Mouse (Mus musculus): ENCODE measurements at regions not wholly inside any gene's neighbourhood (a gene's known extent, or its start where the extent isn't known, plus 50 kb on each side); places are given as distances from the start of the nearest gene placed in this dataset.

DNA sequence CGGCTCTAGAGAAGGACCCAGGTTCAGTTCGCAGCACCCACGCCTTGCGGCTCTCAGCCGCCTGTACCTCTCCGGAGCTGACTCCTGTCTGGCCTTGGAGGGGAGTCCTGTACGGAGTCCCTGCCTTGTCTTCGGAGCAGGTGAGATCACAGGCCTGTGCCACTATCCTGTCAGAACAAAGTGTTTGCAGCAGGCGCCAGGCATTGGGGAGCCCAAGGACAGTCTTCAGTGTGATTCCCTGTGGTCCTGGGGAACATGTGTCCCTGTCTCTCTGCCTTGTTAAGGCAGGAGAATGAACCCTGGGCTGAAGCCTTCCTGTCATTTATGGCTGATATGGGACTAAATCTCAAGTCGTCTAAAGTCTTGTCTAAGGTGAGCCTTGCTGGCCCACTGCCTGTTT is 176.5 kb downstream of the Vrk1 start:
- no peak for DNase-seq (ENCODE audit: low read depth, low spot score)

DNA sequence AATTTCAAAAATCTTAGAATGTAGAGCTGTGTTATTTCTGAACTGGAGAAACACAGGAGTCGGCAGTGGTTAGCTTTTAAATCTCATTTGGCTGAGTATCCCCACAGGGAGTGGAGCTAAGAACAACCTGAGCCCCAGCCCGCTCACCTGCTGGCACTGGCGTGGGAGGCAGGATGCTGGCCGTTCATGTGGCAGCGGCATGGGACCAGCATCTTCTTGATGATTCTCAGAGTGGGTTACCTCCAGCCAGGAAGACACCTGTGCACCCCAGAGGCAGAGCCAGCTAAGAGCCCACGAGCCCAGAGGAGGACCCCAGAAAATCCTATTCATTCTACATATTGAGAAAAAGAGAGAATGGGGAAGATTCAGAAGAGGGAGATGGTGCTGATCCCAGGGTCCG is 181.7 kb downstream of the Vrk1 start:
- no peak for DNase-seq (ENCODE audit: low read depth, low spot score)

DNA sequence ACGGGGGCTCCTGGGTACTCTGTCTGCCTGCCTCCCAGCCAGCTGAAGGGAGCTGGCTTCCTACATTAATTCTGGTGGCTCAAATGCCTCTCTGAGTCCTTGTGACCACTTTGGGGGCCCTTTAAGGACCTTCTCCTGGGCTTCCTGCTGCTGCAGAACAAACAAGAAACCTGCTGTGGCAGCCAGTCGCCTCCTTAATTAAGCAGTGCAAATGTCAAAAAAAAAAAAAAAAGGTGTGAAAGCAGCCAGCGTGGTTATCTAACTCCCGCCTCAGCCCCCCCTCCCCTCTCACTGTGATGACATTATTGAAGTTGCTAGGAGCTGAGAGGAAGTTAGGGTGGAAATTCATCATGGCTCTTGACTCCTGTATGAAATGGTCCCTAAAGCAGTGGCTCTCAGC is 189.3 kb downstream of the Vrk1 start:
- no peak for DNase-seq (ENCODE audit: low read depth, low spot score)

DNA sequence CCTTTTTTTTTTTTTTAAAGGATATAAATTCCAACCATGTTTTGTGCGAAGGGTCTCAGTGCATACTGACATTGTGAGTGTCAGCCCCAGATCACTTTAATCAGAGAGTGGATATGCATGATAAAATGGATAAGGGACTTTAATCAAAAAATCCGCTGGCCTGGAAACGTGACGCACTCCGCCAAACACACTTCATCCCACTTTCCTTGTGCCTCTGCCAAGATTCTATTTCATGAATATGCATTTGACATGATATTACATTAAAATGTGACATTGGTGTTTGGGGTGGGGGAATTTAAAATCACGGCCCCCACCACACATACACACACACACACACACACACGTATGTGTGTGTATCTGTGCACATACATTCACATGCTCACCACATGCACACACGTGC is 193.5 kb downstream of the Vrk1 start:
- DNase-seq (ENCODE audit: low read depth, low spot score) = no peak

DNA sequence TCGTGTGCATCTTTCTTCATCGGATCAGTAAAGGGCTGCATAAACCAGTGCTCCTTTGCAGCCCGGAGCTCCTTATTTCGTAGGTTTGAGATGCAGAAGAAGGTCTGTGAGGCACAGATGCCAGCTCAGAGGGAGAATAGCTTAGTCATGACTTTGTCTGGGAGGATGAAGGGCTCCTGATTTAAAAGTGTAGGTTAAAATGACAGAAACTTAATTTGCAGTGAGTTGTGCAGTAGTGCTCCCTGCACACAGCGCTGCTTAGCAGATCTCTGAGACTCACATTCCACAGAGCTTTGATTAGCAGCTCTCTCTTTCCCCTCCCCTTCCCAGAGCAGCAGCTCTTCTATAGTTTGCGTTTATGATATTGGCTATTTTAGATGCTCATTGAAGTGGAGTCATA is 200.9 kb downstream of the Vrk1 start:
- no peak for DNase-seq (ENCODE audit: low read depth, low spot score)

DNA sequence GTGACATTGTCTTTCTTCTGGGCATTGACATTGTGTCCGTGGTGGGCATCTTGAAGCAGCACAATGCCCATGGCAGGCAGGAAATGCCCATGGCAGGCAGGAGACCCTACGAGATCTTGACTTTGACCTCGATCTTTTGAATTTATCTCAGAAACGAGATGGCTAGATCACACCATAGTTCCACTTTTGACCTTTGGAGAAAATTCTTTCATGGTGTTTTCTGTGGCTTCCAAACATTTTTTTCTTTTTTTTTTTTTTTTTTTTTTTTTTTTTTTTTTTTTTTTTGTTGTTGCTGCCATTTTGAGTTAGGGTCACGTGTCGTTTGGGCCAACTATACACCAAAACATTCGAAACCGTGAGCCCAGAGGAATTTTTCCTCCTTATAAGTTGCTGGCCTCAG is 201.5 kb downstream of the Vrk1 start:
- DNase-seq (ENCODE audit: low read depth, low spot score) = no peak

DNA sequence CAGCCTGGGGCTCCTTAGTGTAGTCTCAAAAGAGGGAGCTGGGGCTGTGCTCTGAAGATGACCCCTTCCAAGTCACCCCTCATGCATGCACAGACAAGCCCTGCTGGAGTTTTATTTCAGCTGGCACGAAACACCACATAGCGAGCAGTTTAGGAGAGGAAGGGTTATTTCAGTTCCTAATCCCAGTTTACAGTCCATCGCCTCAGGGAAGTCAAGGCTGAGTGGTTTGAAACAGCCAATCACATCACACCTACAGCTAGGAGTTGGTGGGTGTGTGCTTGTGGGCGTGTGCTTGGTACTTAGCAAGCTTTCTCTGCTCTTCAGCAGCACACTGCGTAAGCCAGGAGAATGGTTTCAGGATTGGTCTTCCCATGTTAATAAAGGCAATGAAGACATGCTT is 202.4 kb downstream of the Vrk1 start:
- DNase-seq (ENCODE audit: low read depth, low spot score) = no peak

DNA sequence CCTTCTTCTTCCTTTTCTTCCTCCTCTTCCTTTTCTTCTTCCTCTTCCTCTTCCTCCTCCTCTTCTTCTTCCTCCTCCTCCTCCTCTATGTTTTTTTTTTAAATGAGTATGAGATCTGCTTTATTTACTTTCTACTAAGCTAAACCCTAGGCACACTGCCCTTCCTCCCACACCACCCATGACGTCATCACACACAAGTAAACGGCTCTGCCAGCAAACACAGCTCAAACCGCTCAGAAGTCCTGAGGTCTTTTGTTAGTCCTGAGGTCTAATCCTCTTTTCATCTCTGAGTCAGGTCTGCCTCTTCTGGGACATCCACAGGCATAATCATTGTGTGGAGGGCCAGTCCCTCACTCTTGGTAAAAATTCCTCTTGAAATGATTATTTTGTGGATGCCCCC is 210.0 kb downstream of the Vrk1 start:
- no peak for DNase-seq (ENCODE audit: low read depth, low spot score)

DNA sequence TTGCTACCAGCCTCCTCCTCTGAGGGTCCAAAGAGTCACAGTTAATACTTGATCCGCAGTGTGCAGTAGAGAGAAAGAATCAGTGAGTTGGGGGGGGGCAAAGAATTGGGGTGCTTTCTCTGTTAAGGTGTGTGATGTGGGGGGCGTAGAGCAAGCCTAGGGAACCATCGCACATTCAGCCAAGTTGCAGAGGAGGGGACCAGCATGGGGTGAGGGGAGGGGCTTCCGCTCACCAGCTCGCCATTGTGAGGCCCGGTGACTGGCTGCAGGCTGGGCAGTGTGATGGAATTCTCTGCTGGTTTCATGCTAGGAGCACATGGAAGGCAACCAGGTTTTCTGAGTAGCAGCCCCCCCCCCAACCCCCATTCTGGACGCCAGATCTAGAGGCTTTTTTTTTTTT is 216.2 kb downstream of the Vrk1 start:
- no peak for DNase-seq (ENCODE audit: low read depth, low spot score)

DNA sequence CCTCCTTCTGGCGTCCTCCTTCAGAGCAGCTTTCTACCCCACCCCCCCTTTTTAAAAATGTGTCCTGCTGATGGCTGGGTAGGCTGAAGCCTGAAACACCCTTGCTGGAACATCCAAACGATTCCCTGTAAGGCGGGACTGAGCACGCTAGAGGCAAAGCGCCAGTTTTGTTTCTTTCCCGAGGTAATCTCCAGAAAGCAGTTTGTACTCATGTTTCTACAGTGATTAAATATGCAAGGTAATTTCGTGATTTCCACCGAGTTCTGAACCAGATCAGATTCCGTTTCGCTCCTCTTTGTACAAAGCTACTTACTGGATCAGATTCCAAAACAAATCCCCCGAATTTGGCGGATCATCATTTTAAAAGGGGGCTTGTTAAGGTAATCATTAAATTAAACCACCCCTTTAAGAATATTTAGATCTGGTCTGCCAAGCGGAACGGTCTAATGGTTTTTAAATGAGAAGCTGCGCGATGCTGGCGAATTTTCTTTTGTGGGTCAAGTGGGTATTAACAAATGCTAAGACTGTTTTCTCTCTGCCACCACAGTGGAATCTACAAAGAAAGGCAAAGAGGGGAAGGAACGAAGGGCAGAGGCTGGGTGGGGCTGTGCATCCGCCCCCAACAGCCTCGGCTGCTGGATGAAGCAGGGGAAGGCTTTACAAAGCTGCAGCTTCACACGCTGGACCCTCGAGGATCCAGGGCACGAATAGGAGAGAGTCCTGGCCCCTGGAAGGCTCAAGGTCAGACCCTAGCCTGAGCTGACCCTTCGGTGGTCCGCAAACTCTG is 216.9 kb downstream of the Vrk1 start:
- no peak for DNase-seq (ENCODE audit: low read depth, low spot score)

DNA sequence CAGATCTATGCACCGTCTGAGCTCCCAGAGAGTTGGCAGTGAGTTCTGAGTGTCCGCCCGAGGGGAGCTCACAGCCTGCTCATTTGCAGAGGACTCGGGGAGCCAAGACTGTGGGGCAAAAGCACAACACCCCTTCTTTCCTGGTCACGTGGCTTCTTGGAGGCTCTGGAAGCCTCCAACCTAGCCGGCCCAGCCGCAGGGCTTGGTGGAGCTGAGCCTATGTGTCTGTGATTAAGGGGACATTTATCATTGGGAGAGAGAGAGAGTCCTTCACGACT is 217.5 kb downstream of the Vrk1 start:
- DNase-seq (ENCODE audit: low read depth, low spot score) = no peak

DNA sequence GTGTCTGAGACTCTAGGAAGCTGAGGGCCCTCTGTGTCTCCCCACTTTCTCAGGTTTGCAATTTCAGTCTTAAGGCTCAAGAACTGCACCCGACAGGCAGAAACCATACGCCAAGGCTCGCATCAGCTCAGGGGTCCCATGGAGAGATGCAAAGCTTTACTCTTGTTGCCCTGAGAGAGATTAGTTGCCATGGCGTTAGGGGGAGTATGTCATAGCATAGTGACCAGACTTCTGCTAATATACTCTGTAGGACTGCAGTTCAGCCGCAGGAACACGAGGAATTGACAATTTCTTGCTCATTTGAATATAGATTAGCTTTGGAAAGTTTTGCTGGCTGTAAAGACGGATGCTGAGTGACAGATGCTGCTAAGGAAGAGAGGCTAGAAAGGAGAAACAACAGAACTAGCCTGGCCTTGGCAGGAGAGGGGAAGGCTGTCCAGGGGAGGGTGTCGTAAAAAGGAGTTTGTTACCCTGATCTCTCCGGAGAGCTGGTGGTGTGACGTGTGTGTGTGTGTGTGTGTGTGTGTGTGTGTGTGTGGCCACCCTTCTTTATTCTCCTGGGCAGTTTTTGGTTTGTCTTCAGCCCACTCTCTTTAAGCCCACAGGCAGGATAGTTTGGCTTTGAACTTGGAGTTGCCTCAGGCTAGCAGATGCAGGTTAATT is 235.3 kb downstream of the Vrk1 start:
- DNase-seq (ENCODE audit: low read depth, low spot score) = no peak

DNA sequence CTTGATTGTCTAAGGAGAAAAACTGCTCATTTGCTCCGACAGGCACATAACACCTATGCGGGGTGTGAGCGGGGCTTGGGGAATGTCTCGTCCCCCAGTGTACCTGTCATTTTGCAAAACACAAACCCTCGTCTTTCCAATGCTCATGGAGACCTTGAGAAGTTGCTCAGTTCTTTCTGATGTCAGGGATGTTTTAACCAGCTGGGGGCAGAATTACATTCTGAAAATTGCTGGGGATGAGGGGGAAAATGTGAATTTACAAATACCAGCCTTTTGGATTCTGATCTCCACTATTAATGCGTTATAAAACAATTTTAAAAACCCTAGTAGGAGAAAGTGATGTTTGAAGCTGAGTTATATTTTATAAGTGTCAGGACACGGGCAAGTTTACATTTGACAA is 263.6 kb downstream of the Vrk1 start:
- no peak for DNase-seq (ENCODE audit: low read depth, low spot score)

DNA sequence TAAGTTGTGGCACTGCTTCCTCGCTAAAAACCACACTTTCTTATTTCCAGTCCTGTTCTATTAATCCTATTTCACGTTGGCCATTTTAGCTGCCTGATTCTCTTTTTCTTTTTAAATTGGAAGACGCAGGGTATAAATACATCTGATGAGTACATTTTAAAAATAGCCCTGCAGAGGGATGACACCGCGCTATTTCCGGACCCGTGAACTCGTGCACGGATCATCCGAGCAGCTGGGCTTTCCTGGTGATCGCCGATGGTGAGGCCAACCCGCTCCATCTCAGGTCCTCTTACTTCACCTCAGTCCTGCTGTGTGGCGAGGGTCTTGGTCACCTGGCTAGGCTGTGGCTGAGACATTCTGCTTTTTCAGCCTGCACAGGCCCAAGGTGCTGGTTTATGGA is 267.9 kb downstream of the Vrk1 start:
- DNase-seq (ENCODE audit: low read depth, low spot score) = no peak

DNA sequence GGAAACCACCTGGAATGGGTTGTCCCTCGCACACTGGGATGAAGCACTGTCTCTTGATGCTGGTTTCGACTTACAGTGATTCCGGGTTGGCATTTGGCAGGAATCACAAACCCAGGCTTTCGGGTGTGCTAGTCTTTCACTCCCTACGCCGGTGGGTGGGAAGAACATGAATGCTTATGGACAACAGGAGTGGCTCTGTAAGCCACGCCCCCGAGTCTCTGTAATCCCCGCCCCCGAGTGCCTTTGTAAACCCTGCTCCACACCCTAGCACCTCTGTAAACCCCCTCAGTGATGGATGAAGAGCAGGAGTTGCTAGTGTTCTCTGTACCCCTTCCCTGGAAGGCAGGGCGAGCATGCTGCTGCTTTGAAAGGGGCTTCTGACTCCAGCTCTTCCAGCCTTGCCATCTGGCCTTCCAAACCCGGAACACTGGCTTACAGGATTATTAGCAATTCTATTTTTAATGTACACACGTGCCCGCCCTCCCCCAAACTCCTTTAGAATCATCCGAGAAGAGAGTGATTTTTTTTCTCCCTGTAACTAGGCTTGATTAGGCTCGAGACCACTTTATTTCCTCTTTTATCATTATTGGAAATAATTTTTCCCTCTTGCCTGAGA is 272.6 kb downstream of the Vrk1 start:
- DNase-seq (ENCODE audit: low read depth, low spot score) = no peak

DNA sequence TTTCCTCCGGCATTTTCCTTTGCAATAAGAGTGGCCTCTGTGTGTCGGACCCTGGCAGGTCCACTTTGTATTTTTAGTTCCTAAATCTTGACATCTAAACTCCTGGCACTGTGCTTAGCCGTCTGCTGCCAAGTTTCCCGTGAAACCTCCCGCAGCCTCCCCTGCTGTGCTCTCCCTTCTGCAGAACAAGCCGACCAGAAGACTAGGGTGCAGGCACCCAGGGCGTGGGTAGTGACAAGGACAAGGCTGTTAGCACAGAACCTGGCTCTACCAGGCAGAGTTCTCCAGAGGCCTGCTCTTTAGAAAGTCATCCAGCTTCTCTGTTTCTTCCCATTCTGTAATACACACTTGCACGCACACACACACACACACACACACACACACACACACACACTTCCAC is 274.8 kb downstream of the Vrk1 start:
- no peak for DNase-seq (ENCODE audit: low read depth, low spot score)

DNA sequence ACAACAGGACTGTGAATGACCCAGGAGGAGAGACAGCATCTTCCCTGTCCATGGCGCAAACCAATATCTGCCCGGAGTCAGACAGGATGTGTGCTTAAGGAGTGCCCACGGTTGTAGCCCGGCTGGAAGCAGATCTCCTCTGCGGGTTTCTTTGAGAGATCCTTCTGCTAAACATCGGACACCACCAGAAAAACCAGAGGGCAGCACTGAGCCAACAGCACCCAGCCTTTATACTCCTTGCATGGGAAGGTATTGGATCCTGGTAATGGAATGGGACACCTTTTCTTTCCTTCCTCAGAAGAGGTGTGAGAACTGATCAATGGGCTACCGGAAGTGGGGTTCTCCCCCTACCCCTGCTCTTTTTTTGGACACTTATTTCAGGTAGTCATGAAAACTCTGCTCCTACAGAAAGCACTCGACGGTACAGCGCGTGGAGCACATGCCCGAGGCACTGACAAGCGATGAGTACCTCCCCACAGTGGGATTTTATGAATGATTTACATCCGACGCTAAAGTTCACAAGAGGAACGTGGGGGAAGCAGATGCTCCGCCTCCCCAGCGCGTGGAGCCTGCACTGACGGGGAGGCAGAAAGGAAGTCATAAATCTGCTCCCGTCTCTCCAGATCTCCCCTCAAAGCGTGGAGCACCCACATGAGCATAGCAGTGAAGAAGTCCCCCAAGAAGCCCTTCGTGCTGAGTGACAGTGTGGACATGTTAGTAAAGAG is 278.9 kb downstream of the Vrk1 start:
- no peak for DNase-seq (ENCODE audit: low read depth, low spot score)

DNA sequence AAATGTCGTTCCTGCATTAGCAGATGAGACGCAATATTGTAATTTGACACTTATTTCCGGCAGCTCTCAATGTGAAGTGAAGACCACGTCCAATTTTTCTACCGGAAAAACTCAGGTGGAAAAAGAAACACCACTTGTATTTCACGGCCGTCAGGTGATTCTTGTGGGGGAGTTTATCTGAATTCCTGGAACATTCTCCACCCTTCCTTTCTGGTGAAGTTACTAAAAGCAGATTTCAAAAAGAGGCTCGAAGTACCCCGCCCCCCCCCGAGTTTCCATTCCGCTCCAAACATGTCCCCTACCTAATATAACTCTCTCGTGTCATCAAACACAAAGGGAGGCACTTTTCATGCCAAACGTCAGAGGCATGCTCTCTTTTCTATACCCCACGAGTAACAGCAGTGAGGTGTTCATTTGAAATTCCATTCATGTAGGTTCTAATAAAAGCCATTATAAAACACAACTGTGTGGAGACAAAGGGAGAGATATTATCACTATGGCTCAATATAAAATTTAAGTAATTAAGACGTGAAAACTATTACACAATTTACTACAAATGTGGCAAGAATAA is 281.5 kb downstream of the Vrk1 start:
- no peak for DNase-seq (ENCODE audit: low read depth, low spot score)

DNA sequence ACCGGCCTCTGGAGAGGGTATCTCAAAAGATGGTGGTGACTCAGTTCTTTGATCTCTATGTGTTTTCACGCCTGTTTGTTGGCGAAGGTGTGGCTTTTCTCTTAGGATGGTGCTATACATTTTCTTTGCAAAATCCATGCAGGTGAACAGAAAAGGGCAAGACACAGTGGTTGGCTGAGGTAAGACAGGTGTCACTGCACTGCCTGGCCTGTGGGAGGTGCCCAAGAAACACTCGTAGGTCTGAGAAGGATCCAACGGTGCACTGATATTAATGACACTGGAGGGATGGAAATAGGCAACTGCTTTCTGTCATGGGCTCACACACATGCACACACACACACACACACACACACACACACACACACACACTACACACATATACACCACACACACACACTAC is 283.1 kb downstream of the Vrk1 start:
- DNase-seq (ENCODE audit: low read depth, low spot score) = no peak

DNA sequence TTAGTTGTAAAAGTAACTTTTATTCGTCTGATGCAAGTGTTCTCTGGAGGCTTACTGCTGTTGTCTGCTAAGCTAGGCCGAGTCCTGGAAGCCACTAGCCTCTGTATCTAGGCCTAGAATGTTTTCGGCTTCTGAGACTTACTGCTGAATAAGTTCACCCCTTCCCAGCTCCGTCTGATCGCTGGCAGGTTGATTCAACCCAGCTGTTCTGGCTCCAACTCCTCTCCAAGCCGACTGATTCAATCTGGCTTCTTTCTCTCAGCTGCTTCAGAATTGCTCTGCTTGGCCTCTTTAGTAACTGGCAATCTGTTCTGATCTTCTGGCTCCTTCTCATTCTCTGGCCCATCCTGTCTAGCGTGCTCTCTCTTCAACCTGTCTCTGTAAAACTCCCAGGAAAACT is 285.6 kb downstream of the Vrk1 start:
- no peak for DNase-seq (ENCODE audit: low read depth, low spot score)

DNA sequence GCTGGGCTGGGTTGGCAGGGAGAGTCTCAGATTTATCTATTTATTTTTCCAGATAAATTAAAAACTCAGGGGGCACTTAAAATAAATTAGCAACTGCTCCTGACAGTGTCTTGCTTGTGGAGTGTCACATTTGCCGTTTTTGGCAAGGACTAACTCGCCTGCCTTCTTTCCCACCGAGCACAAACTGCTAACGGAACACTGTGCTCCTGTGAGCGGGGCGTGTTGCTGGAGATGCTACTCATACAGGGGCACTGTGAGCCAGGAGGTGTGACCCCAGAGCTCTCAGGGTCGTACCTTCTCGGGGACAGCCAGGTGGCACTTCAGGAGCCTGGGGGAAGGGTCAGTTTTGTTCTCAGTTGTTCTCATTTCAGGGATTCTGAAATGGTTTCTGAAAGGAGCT is 292.6 kb downstream of the Vrk1 start:
- no peak for DNase-seq (ENCODE audit: low read depth, low spot score)

DNA sequence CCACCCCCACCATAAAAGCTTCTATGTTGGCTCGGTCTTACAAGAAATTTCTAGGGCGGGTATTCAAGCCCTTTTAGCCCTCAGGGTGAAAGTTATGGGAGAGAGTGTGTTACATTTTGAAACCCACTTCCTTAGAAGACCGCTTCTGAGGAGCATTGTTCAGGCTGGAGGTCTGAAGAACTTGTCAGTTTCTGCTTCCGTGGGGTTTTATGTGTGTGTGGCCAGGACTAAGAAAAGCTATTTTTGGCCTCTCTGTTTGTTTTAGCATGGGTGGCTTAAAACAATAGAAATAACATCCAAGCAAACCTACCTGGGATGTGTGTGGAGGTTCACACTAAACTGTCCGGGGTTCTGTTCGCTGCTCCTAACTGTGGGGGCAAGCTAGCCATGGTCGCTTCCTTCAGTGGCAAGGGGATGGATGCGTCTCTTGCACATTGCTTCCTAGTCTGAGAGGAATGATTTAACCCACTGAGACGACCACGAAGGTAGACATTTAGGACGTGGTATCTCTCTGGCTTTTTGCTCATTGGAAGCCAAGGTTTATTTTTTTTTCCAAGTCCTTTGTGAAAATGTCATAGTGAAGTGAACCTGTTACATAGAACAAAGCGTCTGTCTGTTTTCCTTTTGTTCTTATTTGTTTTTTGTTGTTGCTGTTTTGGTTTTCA is 298.4 kb downstream of the Vrk1 start:
- DNase-seq (ENCODE audit: low read depth, low spot score) = no peak
